Mouse (Mus musculus) forebrain, embryonic 15.5 days (tissue): ENCODE results near the gene Dph3. TPM values are rescaled to one million over a fixed set of nuclear protein-coding genes. Genes with fewer than 3 reads are reported as not detected.
A peak's percentile ranks its signal among the peaks of the same experiment; 100 is the strongest.
"Not testable (repeated sequence)": the region's sequence is repeated elsewhere in the genome, so short reads cannot be mapped to it uniquely, and the experiment has no call there.

Source experiments
- ATAC-seq: fragments of 200-750 bp; cut with Nextera tagmentation; replicated peaks from 2 replicates; pipeline ENCODE4 v1.8.0; 2017; ENCODE audit warnings: mild to moderate bottlenecking, moderate TSS enrichment, moderate library complexity
- H3K27ac ChIP-seq: fragments of 300-500 bp; sonication (generic); replicated peaks from 2 replicates; pipeline ENCODE4 v1.5.1; 2015; ENCODE audit warnings: mild to moderate bottlenecking, inconsistent platforms
- H3K27me3 ChIP-seq: fragments of 300-500 bp; sonication (generic); 2 replicates; pipeline ENCODE4 v1.6.1; 2015; ENCODE audit warnings: inconsistent platforms
- H3K36me3 ChIP-seq: fragments of 300-500 bp; sonication (generic); 2 replicates; pipeline ENCODE4 v1.6.1; 2015; ENCODE audit warnings: mild to moderate bottlenecking, inconsistent platforms
- H3K4me1 ChIP-seq: fragments of 300-500 bp; sonication (generic); 2 replicates; pipeline ENCODE4 v1.6.1; 2015; ENCODE audit warnings: inconsistent platforms
- H3K4me2 ChIP-seq: fragments of 300-500 bp; sonication (generic); replicated peaks from 2 replicates; pipeline ENCODE4 v1.6.1; 2015; ENCODE audit warnings: mild to moderate bottlenecking, inconsistent platforms
- H3K4me3 ChIP-seq: fragments of 300-500 bp; sonication (generic); 2 replicates; pipeline ENCODE4 v1.5.1; 2015; ENCODE audit warnings: mild to moderate bottlenecking, inconsistent platforms
- H3K9ac ChIP-seq: fragments of 300-500 bp; sonication (generic); replicated peaks from 2 replicates; pipeline ENCODE4 v1.6.1; 2015; ENCODE audit warnings: mild to moderate bottlenecking, inconsistent platforms
- H3K9me3 ChIP-seq: fragments of 300-500 bp; sonication (generic); 2 replicates; pipeline ENCODE4 v1.6.1; 2016; ENCODE audit warnings: inconsistent platforms
- WGBS: fragments of 180-500 bp; shearing (Covaris S2); methylation state at CpG from one replicate; pipeline ENCODE4 v1.1.7; 2015; ENCODE audit warnings: mixed read lengths; 5-methylcytosine and 5-hydroxymethylcytosine counted together
- polyA plus RNA-seq: library from polyadenylated mRNA; unstranded; fragments of >200 nt; fragmentation: Nextera tagmentation; extraction: Ambion mirVana; gene quantifications from 2 replicates; pipeline ENCODE4 v1.2.1, GENCODE M21; 2015

The Dph3 gene
- 74.6 and 76.6 TPM in 2 replicates for polyA plus RNA-seq

- WGBS: under 1% methylated on average over 43 of the region's 43 CpGs
These were observed at the start of gene Dph3 for GRCm38 (mm10) chr14:32085486-32086201. TSS of gene Dph3 (minus strand) at chr14:32085729.

DNA sequence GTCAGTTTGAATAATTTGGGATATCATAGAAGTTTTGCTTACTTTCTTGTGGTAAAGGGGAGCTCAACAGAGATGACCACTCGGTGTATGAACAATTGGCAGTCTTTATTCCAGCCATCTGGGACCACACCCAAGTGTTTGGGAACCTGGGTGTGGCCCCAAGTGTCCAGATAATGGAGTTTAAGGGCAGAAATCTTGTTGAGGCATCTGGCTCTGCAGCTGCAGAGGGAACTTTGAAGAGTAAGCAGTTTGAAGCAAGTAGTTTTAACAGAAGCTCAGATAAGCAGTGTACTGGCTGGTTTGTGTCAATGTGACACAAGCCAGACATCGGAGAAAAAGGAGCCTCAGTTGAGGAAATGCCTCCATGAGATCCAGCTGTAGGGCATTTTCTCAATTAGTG, 48.8 kb upstream of the Dph3 start:
- H3K4me1 ChIP-seq: no peaks in the 10 kb centered on the region
- H3K4me2 ChIP-seq: no peak overlapping the region
- 71% methylated on average over 2 of the region's 2 CpGs for WGBS
- no peak overlapping the region for H3K4me3 ChIP-seq
- H3K9me3 ChIP-seq: no peaks in the 10 kb centered on the region
- H3K9ac ChIP-seq: no peak overlapping the region
- H3K36me3 ChIP-seq: no peaks in the 10 kb centered on the region
- H3K27ac ChIP-seq: no peak overlapping the region
- 0 out of 2 replicates have a peak, but pooled peaks cover 2% of the 10 kb centered on the region for H3K27me3 ChIP-seq
- ATAC-seq: no peak

More at GRCm38 (mm10) chr14:32085486-32086201, at the start of gene Dph3:
- peak within 1 kb of the TSS; percentile 92 for H3K27ac ChIP-seq
- peak within 1 kb of the TSS; percentile 60 for H3K9ac ChIP-seq
- H3K36me3 ChIP-seq: peaks cover 23% of the 10 kb centered on the region
- peak; percentile 97 for ATAC-seq
- H3K9me3 ChIP-seq: no peaks in the 10 kb centered on the region
- H3K4me3 ChIP-seq: peak within 1 kb of the TSS; percentile 65
- H3K4me1 ChIP-seq: peaks cover 27% of the 10 kb centered on the region
- no peaks in the 10 kb centered on the region for H3K27me3 ChIP-seq
- peak within 1 kb of the TSS; percentile 79 for H3K4me2 ChIP-seq

GRCm38 (mm10) chr14:32131836-32132235, 46.3 kb upstream of the Dph3 start:
- H3K36me3 ChIP-seq: no peaks in the 10 kb centered on the region
- H3K27me3 ChIP-seq: 0 out of 2 replicates have a peak, but pooled peaks cover 2% of the 10 kb centered on the region
- H3K9ac ChIP-seq: no peak overlapping the region
- H3K4me2 ChIP-seq: no peak overlapping the region
- H3K27ac ChIP-seq: no peak overlapping the region
- no peak overlapping the region for H3K4me3 ChIP-seq
- ATAC-seq: no peak
- WGBS: 89% methylated on average over 4 of the region's 4 CpGs
- H3K4me1 ChIP-seq: no peaks in the 10 kb centered on the region
- H3K9me3 ChIP-seq: no peaks in the 10 kb centered on the region

- H3K9ac ChIP-seq: no peak overlapping the region
- no peaks in the 10 kb centered on the region for H3K9me3 ChIP-seq
- H3K4me1 ChIP-seq: no peaks in the 10 kb centered on the region
- 83% methylated on average over 5 of the region's 5 CpGs for WGBS
- no peak for ATAC-seq
- H3K4me3 ChIP-seq: no peak overlapping the region
- H3K4me2 ChIP-seq: no peak overlapping the region
- H3K27ac ChIP-seq: no peak overlapping the region
- no peaks in the 10 kb centered on the region for H3K36me3 ChIP-seq
- H3K27me3 ChIP-seq: no peaks in the 10 kb centered on the region
These were observed 42.9 kb upstream of the Dph3 start for GRCm38 (mm10) chr14:32128409-32128808.

DNA sequence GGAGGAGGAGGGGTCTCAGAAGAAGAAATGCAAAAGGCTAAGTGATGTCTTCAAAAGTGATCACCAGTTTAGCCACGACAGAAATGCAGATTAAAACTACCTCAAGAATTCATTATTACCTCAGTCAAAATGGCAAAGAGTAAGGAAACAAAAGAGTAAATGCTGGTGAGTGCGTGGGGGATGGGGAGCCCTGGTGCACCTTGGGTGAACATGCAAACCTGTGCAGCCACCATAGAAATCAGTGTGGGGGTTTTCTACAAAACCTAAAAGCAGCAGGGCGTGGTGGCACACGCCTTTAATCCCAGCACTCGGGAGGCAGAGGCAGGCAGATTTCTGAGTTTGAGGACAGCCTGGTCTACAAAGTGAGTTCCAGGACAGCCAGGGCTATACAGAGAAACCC, 39.7 kb upstream of the Dph3 start:
- H3K4me1 ChIP-seq, H3K36me3 ChIP-seq, H3K4me3 ChIP-seq, H3K27me3 ChIP-seq, H3K9me3 ChIP-seq, H3K9ac ChIP-seq, H3K4me2 ChIP-seq, H3K27ac ChIP-seq, ATAC-seq: not testable (repeated sequence)
- WGBS: 86% methylated on average over 5 of the region's 5 CpGs

DNA sequence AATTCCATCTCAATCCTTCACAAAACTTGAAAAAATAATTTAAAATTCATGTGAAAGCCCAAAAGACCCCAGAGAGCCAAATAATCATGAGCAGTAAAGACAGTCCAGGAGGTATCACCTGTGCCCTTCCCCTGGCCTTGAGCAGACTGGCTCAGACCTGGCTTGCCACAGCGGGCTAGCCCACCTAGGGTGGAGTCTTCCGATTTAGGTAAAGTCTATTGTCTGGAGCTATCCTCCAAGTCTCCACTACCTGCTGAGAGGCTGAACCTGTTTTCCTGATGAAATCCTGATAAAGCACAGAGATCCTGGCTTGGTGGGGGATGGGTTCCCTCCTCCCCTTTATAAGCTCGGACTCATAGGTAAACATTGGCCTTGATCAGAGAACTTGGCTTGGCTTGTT, 38.7 kb upstream of the Dph3 start:
- H3K27ac ChIP-seq: no peak overlapping the region
- no peak overlapping the region for H3K9ac ChIP-seq
- no peaks in the 10 kb centered on the region for H3K9me3 ChIP-seq
- no peaks in the 10 kb centered on the region for H3K27me3 ChIP-seq
- no peak overlapping the region for H3K4me3 ChIP-seq
- H3K36me3 ChIP-seq: no peaks in the 10 kb centered on the region
- 64% methylated on average over 3 of the region's 3 CpGs for WGBS
- ATAC-seq: no peak
- no peaks in the 10 kb centered on the region for H3K4me1 ChIP-seq
- no peak overlapping the region for H3K4me2 ChIP-seq

DNA sequence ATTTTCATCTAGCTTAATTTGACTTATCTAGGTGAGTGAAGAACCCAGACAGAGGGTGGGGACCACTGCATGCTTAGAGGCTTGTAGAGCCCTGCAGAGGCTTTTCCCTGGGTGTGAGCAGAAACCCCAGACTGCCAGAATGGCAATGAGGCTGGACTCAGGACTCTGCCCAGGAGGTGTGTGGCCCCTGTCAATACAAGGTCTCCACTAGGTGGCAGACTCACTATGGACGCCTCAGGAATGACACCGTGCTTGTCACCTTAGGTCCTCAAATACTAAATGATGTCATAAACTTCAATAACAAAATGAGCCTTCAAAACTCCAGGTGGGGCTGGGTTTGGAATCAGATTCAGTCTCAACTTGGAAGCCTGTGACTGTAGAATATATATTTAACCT, 36.4 kb upstream of the Dph3 start:
- Histone ChIP-seq H3K27ac (no peak overlapping the region), H3K27me3 (no peaks in the 10 kb centered on the region), H3K36me3 (no peaks in the 10 kb centered on the region), H3K4me1 (no peaks in the 10 kb centered on the region), H3K9me3 (no peaks in the 10 kb centered on the region), H3K4me3 (no peak overlapping the region), H3K4me2 (no peak overlapping the region), H3K9ac (no peak overlapping the region)
- ATAC-seq: no peak
- 44% methylated on average over 2 of the region's 2 CpGs for WGBS

DNA sequence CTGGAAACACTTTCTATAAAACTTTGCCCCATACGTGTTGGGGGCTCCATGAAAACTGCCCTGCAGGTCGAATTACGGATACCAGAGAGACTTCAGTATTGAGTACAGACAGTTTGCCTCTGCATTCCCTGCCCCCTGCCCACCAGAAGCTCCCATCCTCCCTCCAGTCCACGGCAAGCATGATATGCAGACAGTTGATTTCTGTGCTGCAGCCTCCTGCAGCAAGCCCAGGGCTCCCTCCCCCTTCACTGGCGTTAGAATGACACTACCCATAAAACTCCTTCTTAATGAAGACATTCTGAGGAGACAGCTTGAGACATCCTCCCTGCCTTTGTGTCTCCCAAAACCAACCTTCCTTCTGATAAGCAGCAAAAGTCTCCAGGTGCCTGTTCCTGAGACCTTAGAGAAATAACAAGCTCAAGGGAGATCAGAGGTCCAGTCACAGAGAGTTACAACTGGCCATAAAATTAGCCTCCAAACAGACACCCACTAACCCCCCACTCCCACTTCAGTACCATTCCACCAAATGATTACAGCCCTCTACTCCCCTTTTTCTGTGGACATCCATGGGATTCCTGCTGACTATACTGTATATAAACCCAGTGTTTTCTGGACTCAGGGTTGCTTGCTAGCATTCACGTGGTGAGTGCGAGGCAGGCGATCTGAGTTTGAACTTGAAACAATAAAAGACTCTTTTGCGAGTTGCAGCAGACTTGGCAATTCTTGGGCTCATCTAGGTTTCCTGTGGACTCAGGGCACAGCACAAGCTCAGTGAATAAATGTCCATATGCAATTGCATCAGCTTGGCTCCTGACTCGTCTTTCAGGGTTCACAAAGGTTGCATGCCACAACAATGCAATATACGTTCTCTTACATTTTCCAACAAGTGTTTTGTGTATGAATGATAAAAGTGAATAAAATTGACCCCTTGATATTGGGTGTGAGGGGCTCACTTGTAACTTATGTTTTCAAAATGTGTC, 35.7 kb upstream of the Dph3 start:
- Histone ChIP-seq H3K9ac (no peak overlapping the region), H3K27ac (no peak overlapping the region), H3K4me1 (no peaks in the 10 kb centered on the region), H3K27me3 (no peaks in the 10 kb centered on the region), H3K4me3 (no peak overlapping the region), H3K4me2 (no peak overlapping the region), H3K9me3 (no peaks in the 10 kb centered on the region), H3K36me3 (no peaks in the 10 kb centered on the region)
- ATAC-seq: no peak
- 78% methylated on average over 11 of the region's 11 CpGs for WGBS

GRCm38 (mm10) chr14:32112124-32112523, 26.6 kb upstream of the Dph3 start:
- not testable (repeated sequence) for H3K27ac ChIP-seq, ATAC-seq, H3K36me3 ChIP-seq, H3K4me3 ChIP-seq, H3K4me1 ChIP-seq, H3K4me2 ChIP-seq, H3K9ac ChIP-seq, H3K27me3 ChIP-seq, H3K9me3 ChIP-seq
- WGBS: 95% methylated on average over 10 of the region's 10 CpGs

GRCm38 (mm10) chr14:32106911-32107310, 21.4 kb upstream of the Dph3 start:
- no peaks in the 10 kb centered on the region for H3K27me3 ChIP-seq
- no peaks in the 10 kb centered on the region for H3K9me3 ChIP-seq
- no peak overlapping the region for H3K4me2 ChIP-seq
- no peak for ATAC-seq
- H3K36me3 ChIP-seq: 0 out of 2 replicates have a peak, but pooled peaks cover 5% of the 10 kb centered on the region
- WGBS: 90% methylated on average over 4 of the region's 4 CpGs
- H3K27ac ChIP-seq: no peak overlapping the region
- H3K9ac ChIP-seq: no peak overlapping the region
- no peak overlapping the region for H3K4me3 ChIP-seq
- H3K4me1 ChIP-seq: no peaks in the 10 kb centered on the region

DNA sequence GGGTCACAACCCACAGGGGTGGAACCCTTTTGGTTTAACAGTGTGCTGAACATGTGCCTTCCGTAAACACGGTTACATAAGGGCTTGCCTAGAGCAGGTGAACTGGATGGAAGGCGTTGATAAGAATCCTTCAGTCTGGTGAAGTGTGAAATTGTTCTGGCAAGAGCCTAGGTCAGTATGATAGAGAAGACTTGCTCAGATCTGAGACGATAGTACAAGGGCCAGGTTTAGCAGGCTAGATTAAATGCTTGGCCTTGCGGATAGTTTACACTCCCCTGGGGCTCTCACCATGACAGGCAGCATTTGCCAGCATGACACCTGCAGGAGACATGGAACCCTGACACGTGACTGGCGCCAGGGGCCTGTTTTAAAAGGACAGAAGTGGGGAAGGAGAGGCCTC, 20.1 kb upstream of the Dph3 start:
- H3K27me3 ChIP-seq: no peaks in the 10 kb centered on the region
- ATAC-seq: no peak
- no peak overlapping the region for H3K27ac ChIP-seq
- H3K36me3 ChIP-seq: 0 out of 2 replicates have a peak, but pooled peaks cover 5% of the 10 kb centered on the region
- no peaks in the 10 kb centered on the region for H3K4me1 ChIP-seq
- H3K4me2 ChIP-seq: no peak overlapping the region
- 64% methylated on average over 7 of the region's 7 CpGs for WGBS
- H3K9me3 ChIP-seq: no peaks in the 10 kb centered on the region
- no peak overlapping the region for H3K4me3 ChIP-seq
- no peak overlapping the region for H3K9ac ChIP-seq

GRCm38 (mm10) chr14:32103556-32103955, 18.0 kb upstream of the Dph3 start:
- WGBS: 86% methylated on average over 4 of the region's 4 CpGs
- no peaks in the 10 kb centered on the region for H3K4me1 ChIP-seq
- ATAC-seq: no peak
- no peak overlapping the region for H3K9ac ChIP-seq
- peaks cover 25% of the 10 kb centered on the region for H3K36me3 ChIP-seq
- H3K9me3 ChIP-seq: no peaks in the 10 kb centered on the region
- H3K27ac ChIP-seq: no peak overlapping the region
- no peak overlapping the region for H3K4me3 ChIP-seq
- no peak overlapping the region for H3K4me2 ChIP-seq
- H3K27me3 ChIP-seq: no peaks in the 10 kb centered on the region
